Mouse (Mus musculus): ENCODE results near the gene Rhox4a.
"Not testable (repeated sequence)": the region's sequence is repeated elsewhere in the genome, so short reads cannot be mapped to it uniquely, and the experiment has no call there.

Gene Rhox4a

DNA sequence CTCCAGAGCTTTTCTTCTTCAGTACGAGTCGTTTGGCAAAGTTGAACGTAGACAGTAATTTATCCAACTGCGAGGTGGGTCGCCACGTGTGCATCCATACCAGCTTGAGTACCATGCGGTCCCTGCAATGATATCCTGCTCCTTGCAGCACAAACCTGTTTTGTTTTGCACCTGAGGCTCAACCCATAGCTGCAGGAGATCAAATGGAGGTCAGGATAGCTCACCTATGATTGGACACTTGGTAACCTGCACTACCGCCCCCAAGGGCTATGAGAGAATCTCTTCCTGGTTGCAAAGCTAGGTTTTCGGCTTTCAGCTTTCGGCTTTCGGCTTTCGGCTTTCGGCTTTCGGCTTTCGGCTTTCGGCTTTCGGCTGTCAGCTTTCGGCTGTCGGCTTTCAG, at the start of gene Rhox4a:
Gene Rhox4a, plus strand, starts transcription at position 301 of the 400 bp plus-strand sequence.
- DNase-seq (ENCODE audit: low spot score in 2 of 2) = not testable (repeated sequence)

DNA sequence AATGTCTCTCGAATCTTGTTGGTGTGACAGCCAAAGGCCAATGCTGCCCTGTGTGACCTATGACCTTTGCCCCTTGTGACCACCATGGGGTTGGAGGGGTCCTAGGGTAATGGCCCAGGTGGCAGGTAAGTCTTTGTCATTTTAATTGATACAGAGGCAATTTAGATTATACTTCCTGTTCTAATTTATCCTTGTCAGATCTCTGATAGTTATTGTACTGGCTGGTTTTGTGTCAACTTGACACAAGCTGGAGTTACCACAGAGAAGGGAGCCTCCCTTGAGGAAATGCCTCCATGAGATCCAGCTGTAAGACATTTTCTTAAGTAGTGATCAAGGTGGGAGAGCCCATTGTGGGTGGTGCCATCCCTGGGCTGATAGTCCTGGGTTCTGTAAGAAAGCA, 43.0 kb upstream of the Rhox4a start, which contains the start of gene Rhox1:
Gene Rhox1, minus strand, starts transcription at position 101 of the 400 bp plus-strand sequence.
- not testable (repeated sequence) for DNase-seq (ENCODE audit: low spot score in 2 of 2)

DNA sequence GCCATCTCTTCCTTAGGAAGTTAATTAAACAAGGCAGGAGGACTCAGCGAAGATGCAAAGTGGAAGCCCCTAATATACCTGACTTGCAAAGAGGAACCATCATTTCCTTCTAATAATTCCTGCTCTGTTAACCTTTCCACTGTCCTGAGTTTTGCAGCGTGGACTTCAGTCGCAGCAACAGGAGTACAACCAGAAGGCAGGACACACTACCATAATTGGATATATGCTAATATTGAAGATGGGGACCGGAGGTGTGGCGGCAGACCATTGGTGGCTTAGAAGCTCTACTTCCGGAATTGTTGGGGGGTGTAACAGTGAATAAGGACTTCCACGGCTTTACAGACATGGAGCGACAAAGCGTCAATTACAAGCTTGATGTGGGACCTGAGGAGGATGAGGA, 20.5 kb upstream of the Rhox4a start, which contains the start of gene Rhox2a:
Gene Rhox2a, plus strand, starts transcription at position 301 of the 400 bp plus-strand sequence.
- DNase-seq (ENCODE audit: low spot score in 2 of 2) = not testable (repeated sequence)

GRCm38 (mm10) chrX:37249619-37250018, 15.5 kb upstream of the Rhox4a start, which contains the start of gene Rhox3a:
Rhox3a (plus strand) TSS chrX:37249919.
- DNase-seq (ENCODE audit: low spot score in 2 of 2) = not testable (repeated sequence)

Measured in urinary bladder, postnatal 36 days (tissue).